Mouse (Mus musculus) MEL (cell line): ENCODE results near the gene S100a5.

Source experiments
- BHLHE40 ChIP-seq: IDR thresholded peaks from 2 replicates; pipeline ENCODE4 v1.6.1; 2012; ENCODE audit warnings: low read depth, mild to moderate bottlenecking, inconsistent platforms, low read length, improper control_type of control experiment, borderline replicate concordance
- CTCF ChIP-seq, 3 experiments: IDR thresholded peaks in 2 of 3; conservative IDR thresholded peaks in 1 of 3; 2 replicates each; pipeline ENCODE4 v1.5.1; 2011 to 2012; ENCODE audit warnings: low read length in 3 of 3, low read depth in 2 of 3, mild to moderate bottlenecking in 2 of 3, improper control_type of control experiment in 1 of 3, inconsistent platforms in 1 of 3, mixed read lengths in 1 of 3, moderate library complexity in 1 of 3; ENCODE audit not compliant: control insufficient read depth in 1 of 3, insufficient read depth in 1 of 3, poor library complexity in 1 of 3, severe bottlenecking in 1 of 3

- TF ChIP-seq BHLHE40 (no peak), CTCF (IDR thresholded peaks at IDR 0.05 in 2 of 3, conservative IDR thresholded peaks at IDR 0.05 in 1 of 3; ENCODE audit: control insufficient read depth in 1 of 3, insufficient read depth in 1 of 3, low read depth in 2 of 3, low read length in 3 of 3, poor library complexity in 1 of 3, severe bottlenecking in 1 of 3) (peak; percentile 3 to 36 (median 6); a peak in 3 of 6 replicates)
Observed at GRCm38 (mm10) chr3:90657405-90657804, 49.1 kb downstream of the S100a5 start.
